Mouse (Mus musculus): ENCODE results near the gene Znrf4. TPM values are rescaled to one million over a fixed set of nuclear protein-coding genes. Genes with fewer than 3 reads are reported as not detected.

Znrf4 gene
- polyA plus RNA-seq, 1 experiment: not detected

GRCm38 (mm10) chr17:56469275-56469674 is 43.0 kb downstream of the Znrf4 start:
- DNase-seq (ENCODE audit: extremely low spot score in 1 of 2, low spot score in 1 of 2): no peak

GRCm38 (mm10) chr17:56468870-56469269 is 43.4 kb downstream of the Znrf4 start:
- peak; percentile 54 to 68 for DNase-seq (ENCODE audit: extremely low spot score in 1 of 2, low spot score in 1 of 2)

GRCm38 (mm10) chr17:56468380-56468779 is 43.9 kb downstream of the Znrf4 start:
- no peak for DNase-seq (ENCODE audit: extremely low spot score in 1 of 2, low spot score in 1 of 2)

GRCm38 (mm10) chr17:56467456-56467884 is 44.8 kb downstream of the Znrf4 start:
- peak in 1 of 2 experiments; percentile 69 for DNase-seq (ENCODE audit: extremely low spot score in 1 of 2, low spot score in 1 of 2)

- DNase-seq (ENCODE audit: extremely low spot score in 1 of 2, low spot score in 1 of 2): no peak
These were observed 45.5 kb downstream of the Znrf4 start for GRCm38 (mm10) chr17:56466747-56467146.

GRCm38 (mm10) chr17:56464817-56465216 is 47.4 kb downstream of the Znrf4 start:
- DNase-seq (ENCODE audit: extremely low spot score in 1 of 2, low spot score in 1 of 2): no peak

- no peak for DNase-seq (ENCODE audit: extremely low spot score in 1 of 2, low spot score in 1 of 2)
These were observed 47.9 kb downstream of the Znrf4 start for GRCm38 (mm10) chr17:56464345-56464744.

GRCm38 (mm10) chr17:56463500-56463899 is 48.7 kb downstream of the Znrf4 start:
- no peak for DNase-seq (ENCODE audit: extremely low spot score in 1 of 2, low spot score in 1 of 2)

- no peak for DNase-seq (ENCODE audit: extremely low spot score in 1 of 2, low spot score in 1 of 2)
These were observed 49.3 kb downstream of the Znrf4 start for GRCm38 (mm10) chr17:56462835-56463455.

GRCm38 (mm10) chr17:56461771-56462743 is 50.2 kb downstream of the Znrf4 start:
- peak; percentile 96 to 97 for DNase-seq (ENCODE audit: extremely low spot score in 1 of 2, low spot score in 1 of 2)

Other genes starting within 250 kb of the Znrf4 start
- 4.5 and 5.0 TPM in 2 replicates for gene Ticam1, start 235.6 kb downstream of the Znrf4 start, polyA plus RNA-seq (2012; rRNA removed)
- gene Plin3, start 219.6 kb downstream of the Znrf4 start, polyA plus RNA-seq (2012; rRNA removed): 10.8 and 11.2 TPM in 2 replicates
- not detected in 2 replicates for gene Arrdc5, start 212.1 kb downstream of the Znrf4 start, polyA plus RNA-seq (2012; rRNA removed)
- 1.8 and 2.1 TPM in 2 replicates for gene Uhrf1, start 209.1 kb downstream of the Znrf4 start, polyA plus RNA-seq (2012; rRNA removed)
- 43.8 and 49.9 TPM in 2 replicates for gene Kdm4b, start 186.4 kb downstream of the Znrf4 start, polyA plus RNA-seq (2012; rRNA removed)
- gene Ptprs, start 35.9 kb downstream of the Znrf4 start, polyA plus RNA-seq (2012; rRNA removed): 622 and 690 TPM in 2 replicates
- 3.1 and 3.7 TPM in 2 replicates for gene Gm20219, start 42.0 kb upstream of the Znrf4 start, polyA plus RNA-seq (2012; rRNA removed)
- 160 and 162 TPM in 2 replicates for gene Safb2, start 72.2 kb upstream of the Znrf4 start, polyA plus RNA-seq (2012; rRNA removed)
- gene Safb, start 72.4 kb upstream of the Znrf4 start, polyA plus RNA-seq (2012; rRNA removed): 140 and 144 TPM in 2 replicates
- 162 and 185 TPM in 2 replicates for gene 2410015M20Rik, start 97.3 kb upstream of the Znrf4 start, polyA plus RNA-seq (2012; rRNA removed)
- 1,013 and 1,153 TPM in 2 replicates for gene Rpl36, start 101.0 kb upstream of the Znrf4 start, polyA plus RNA-seq (2012; rRNA removed)
- 72.2 and 86.2 TPM in 2 replicates for gene Lonp1, start 114.5 kb upstream of the Znrf4 start, polyA plus RNA-seq (2012; rRNA removed)
- 2.4 and 2.6 TPM in 2 replicates for gene Catsperd, start 115.7 kb upstream of the Znrf4 start, polyA plus RNA-seq (2012; rRNA removed)
- gene Ranbp3, start 160.9 kb upstream of the Znrf4 start, polyA plus RNA-seq (2012; rRNA removed): 103 and 110 TPM in 2 replicates
- 336 and 372 TPM in 2 replicates for gene Ndufa11, start 205.3 kb upstream of the Znrf4 start, polyA plus RNA-seq (2012; rRNA removed)
- gene Vmac, start 205.6 kb upstream of the Znrf4 start, polyA plus RNA-seq (2012; rRNA removed): 18.7 and 22.4 TPM in 2 replicates
- gene Nrtn, start 245.1 kb upstream of the Znrf4 start, polyA plus RNA-seq (2012; rRNA removed): 5.9 and 7.4 TPM in 2 replicates

Data from frontal cortex, adult 2 months (tissue).